Mouse (Mus musculus) CH12F3 (cell line): ENCODE data around the gene Kpna4.

ENCODE experiments used
- in situ Hi-C: fragments of 300-500 bp; cut with MboI; formaldehyde crosslinking; loops from 2 replicates; pipeline ENCODE4 v1.14.3; 2020; ENCODE audit warnings: low sequenced_read_pairs

Gene Kpna4

GRCm38 (mm10) chr3:69126509-69127345, at the start of gene Kpna4:
TSS of gene Kpna4 (minus strand) at chr3:69127113.
- in situ Hi-C loops: no loop called here

- in situ Hi-C loops: no loop called here
These were observed 48.3 kb upstream of the Kpna4 start for GRCm38 (mm10) chr3:69175229-69175628.

DNA sequence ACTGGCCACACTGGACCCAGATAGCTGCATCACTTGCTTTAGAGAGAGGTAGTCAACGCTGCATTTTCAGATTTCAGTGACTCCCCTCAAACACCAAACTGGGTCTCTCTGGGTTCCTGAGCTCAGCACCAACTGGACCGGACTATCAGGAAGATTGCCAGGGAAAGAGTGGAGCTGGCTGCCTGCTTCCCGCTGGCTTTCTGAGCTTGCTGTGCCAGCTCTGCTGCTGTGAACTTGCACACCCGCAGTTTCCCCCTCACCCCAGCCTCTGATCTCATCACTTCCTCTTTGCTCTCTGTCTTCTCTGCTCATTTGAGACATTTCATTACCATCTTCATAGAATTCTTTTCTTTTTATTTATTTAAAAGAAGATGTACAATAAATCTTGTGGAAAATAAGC, 44.2 kb upstream of the Kpna4 start:
- in situ Hi-C loops: no loop called here

- in situ Hi-C loops: no loop called here
These were observed 42.9 kb upstream of the Kpna4 start for GRCm38 (mm10) chr3:69169796-69170195.

GRCm38 (mm10) chr3:69168724-69169123, 41.8 kb upstream of the Kpna4 start:
- in situ Hi-C loops: no loop called here

DNA sequence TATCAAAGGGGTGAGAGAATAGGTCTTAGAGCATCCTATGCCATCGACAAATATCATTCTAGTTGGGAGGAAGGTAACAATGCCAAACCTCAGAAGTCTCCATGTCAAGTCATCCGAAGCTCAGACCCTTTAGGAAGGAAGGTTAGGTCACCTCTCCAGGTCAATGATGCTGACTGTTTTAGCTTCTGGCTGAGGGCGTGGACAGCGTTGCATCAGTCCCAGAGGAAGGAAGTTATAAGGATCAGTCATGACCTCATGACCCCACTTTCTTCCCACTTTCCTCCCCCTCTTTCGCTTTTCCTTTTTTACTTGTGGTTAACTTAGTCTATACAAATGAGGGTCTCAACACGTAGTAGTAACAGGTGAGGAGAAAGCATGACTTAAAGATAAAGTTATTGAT, 36.1 kb upstream of the Kpna4 start:
- in situ Hi-C loops: no loop called here

- in situ Hi-C loops: no loop called here
These were observed 33.5 kb upstream of the Kpna4 start for GRCm38 (mm10) chr3:69160429-69160828.

DNA sequence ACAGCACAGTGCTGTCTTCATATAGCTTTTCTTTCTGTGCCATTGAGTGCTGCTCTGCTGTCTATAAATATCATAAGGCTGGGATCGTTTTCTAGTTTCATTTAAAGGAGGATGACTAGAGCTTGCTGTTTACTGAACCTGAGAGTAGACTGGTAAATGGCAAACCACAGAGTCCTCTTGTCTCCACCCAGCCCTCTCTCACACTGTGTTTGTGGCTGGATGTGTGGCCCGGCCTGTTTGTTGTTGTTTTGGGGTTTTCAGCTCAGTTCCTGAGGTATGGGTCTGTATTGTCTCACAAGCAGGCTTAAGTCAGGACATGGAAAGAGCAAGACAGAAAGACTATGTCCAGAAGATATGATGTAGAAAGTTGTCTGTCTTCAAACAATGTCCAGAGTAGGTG, 32.6 kb upstream of the Kpna4 start:
- in situ Hi-C loops: no loop called here

GRCm38 (mm10) chr3:69157886-69158285, 31.0 kb upstream of the Kpna4 start:
- in situ Hi-C loops: no loop called here

DNA sequence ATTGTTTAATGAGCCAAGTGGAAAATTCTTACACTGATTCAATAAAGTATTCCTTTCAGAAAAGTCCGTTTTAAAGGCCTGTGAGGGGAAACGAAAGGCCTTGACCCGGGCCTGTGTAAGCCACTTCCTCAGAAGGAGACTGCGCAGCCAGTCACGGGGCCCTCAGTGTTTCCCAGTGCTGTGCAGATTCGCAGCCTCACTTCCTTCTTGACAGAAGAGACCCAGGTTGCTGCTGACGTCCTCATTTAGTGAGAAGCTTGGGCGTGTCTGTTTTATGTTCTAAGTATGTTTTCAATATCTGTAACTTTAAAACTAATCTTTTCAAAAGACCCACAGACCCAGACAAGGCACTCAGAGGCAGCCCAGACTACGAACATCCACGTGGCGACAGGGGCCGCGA, 29.6 kb upstream of the Kpna4 start:
- in situ Hi-C loops: no loop called here

DNA sequence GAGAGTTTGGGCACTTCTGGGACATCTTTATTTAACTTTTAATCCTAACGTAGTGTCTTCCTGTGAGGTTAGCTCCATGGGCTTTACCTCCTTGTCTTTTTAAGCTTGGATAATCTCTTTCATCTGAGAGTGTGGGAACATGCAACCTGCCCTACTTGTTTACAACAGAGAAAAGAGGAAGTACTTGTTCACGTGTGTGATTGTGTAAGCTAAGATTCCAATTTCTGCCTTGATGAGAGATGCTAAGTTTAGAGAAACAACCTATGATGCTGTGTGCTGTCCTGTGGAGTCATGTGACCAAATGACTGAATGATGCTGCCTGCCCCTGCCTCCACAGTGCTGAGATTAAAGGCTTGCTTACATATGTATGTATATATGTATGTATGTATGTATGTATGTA, 27.8 kb upstream of the Kpna4 start:
- in situ Hi-C loops: no loop called here

- in situ Hi-C loops: no loop called here
These were observed 24.0 kb upstream of the Kpna4 start for GRCm38 (mm10) chr3:69150921-69151320.

- in situ Hi-C loops: no loop called here
These were observed 15.6 kb upstream of the Kpna4 start for GRCm38 (mm10) chr3:69142372-69142994.

GRCm38 (mm10) chr3:69140851-69141250, 13.9 kb upstream of the Kpna4 start:
- in situ Hi-C loops: no loop called here

DNA sequence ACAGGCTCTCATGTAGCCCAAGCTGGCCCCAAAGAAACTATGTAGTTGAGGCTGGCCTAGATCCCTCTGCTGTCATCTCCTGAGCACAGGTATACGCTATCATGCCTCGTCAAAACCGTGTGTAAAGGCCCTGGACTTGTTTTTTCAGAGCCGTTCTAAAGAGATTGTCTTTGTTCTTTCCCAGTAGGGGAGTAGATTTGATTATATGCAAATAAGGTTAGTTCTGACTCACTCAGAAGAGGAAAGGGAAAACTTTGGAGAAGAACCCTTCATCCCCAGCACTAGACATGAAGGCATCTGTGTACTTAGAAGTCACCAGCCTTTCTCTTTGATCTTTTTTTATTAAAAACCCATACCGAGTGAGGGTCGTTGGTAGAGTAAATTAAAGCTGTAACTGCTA, 9.1 kb upstream of the Kpna4 start:
- in situ Hi-C loops: no loop called here

- in situ Hi-C loops: no loop called here
These were observed 4.1 kb upstream of the Kpna4 start for GRCm38 (mm10) chr3:69130973-69131372.

GRCm38 (mm10) chr3:69127693-69128092, 780 bp upstream of the Kpna4 start:
- in situ Hi-C loops: no loop called here

DNA sequence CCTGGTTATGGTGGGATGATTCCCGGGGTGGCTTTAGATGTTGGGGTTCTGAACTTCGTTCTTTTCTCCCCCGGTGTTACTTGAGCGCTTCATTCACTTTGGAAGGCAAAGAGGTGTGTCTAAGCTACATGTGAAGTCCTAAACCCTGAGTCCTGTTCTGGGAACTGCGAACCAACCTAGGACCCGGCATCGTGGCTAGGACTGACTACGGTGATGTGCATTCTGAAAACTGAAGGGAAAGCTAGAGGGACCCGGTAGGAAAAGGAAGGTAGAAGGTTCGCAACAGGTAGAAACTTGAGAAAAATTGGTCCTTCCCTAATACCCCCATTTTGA, 399 bp upstream of the Kpna4 start:
- in situ Hi-C loops: no loop called here

DNA sequence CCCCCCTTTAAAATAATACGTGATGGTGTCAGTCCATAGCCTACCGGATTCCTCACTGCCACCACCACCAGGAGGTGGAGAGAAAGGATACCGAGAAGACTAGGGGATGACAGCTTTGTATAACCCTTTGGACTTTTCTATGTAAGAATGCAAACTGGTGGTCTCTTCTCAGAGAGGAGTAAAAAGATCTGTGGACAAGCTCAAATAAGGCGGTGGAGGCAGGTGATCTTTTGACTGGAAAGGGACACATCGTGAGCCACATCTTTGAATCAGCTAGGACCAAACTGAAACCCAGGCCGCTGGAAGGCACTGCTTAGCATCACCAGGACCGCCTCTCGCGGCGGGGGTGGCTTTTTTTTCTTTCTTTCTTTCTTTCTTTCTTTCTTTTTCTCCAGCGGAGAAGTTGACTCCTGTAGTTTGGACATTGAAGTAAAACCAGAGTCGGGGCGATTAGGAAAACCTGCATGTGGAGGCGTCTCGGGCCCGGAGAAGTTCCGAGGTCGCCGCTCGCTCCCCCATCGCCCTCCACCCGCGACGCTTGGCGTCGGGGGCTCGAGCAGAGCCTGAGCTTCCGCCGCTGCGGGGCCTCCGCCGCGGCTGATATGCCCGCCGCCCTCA, 913 bp downstream of the Kpna4 start:
- in situ Hi-C loops: no loop called here

DNA sequence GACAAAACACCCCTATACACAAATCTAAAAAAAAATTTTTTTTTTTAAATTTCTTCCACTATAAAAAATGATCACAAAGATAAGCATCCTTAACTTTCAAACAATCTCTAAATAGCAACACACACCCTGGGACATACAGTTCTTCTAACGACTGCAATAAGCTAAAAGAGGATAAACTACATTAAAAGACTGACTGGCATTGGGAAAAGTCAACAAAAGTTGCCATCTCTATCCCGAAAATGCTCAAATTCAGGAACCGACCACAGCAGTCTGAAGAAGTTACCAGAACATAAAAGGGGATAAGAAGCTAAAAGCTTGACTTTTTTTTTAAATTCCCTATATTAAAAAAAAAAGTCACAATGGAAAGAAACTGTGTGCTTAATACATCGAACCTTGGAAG, 1.5 kb downstream of the Kpna4 start:
- in situ Hi-C loops: no loop called here

DNA sequence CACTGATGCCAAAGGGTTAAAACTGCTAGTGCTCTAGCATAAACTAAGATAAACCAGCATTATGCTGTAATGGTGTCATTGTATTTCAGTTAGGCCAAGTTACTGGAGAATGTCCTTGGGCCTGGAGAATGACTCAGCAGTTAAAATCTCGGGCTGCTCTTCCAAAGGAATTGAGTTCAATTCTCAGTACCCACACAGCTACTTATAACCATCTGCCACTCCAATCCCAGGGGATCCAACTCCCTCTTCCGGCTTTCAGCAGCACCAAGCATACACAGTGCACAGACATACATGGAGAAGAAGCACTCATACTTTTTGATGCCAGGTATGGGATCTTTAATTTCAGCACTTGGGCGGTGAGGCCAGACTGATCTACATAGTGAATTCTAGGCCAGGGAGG, 8.1 kb downstream of the Kpna4 start:
- in situ Hi-C loops: no loop called here

DNA sequence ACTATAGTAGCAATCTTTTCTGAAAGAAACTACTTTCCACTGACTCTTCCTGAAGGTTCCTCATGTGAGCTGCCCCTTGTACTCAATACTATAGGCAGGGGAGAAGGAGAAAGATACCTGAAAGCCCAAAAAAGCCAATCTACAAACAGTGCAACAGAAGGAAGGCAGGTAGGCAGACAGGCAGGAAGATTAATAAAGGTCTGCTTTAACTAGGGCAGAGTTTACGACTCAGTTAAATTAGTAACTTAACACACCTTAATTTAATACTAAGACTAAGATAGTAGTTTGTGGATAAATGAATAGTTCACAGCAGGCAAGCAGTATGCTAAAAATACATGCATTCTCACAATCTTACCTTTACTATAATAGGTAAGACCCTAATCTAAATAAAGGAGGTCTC, 12.2 kb downstream of the Kpna4 start:
- in situ Hi-C loops: no loop called here
